Comparison of ENCODE assay signal across 15 mouse cellular contexts in genomic region chr1:128643316-128643776, GRCm38 (mm10). TPM values are rescaled to one million over a fixed set of nuclear protein-coding genes. Genes with fewer than 3 reads are reported as not detected.
A peak's percentile ranks its signal among the peaks of the same experiment; 100 is the strongest.
DNase-seq lines count a peak whose midpoint lies in the region; ATAC-seq and TF ChIP-seq lines count a peak whose summit lies in the region.
"Had no signal": no experiment of that assay in that cellular context is flagged by ENCODE, and none has a peak within 500 bp of the region (broad histone marks: within the 10 kb centered on the region; RNA-seq: fewer than 3 reads in every experiment).

No protein-coding gene starts in this region.

- intact Hi-C loops in heart, postnatal 36 days (cut with DNase I), result no loop called here
- intact Hi-C loops in gastrocnemius, postnatal 36 days (cut with DNase I), result no loop called here

- no peak for TF ChIP-seq CTCF in lung, postnatal 0 days (IDR thresholded peaks at IDR 0.05)

- H3K9ac ChIP-seq in heart, embryonic 13.5 days, result no peak overlapping the region; the same call in 1 of the 2 replicates
- no peak overlapping the region for H3K9ac ChIP-seq in lung, postnatal 0 days (replicated peaks; ENCODE audit: low read depth)
- H3K9ac ChIP-seq: embryonic facial prominence, embryonic 12.5 days; liver, embryonic 14.5 days had no signal

- H3K27me3 ChIP-seq in heart, embryonic 13.5 days (replicated peaks), result no peaks in the 10 kb centered on the region
- H3K27me3 ChIP-seq in lung, postnatal 0 days (replicated peaks; ENCODE audit: insufficient read depth, low read length), result no peaks in the 10 kb centered on the region
- H3K27me3 ChIP-seq: embryonic facial prominence, embryonic 12.5 days had no signal

- H3K4me3 ChIP-seq in heart, embryonic 13.5 days, result no peak overlapping the region
- no peak overlapping the region for H3K4me3 ChIP-seq in lung, postnatal 0 days (ENCODE audit: low read depth, low read length)
- H3K4me3 ChIP-seq: embryonic facial prominence, embryonic 12.5 days; gastrocnemius, adult 2 months; left cerebral cortex, adult 2 months had no signal

- H3K4me2 ChIP-seq in heart, embryonic 13.5 days, result peak overlapping the region; percentile 12; the same call in 1 of the 2 replicates
- no peak overlapping the region for H3K4me2 ChIP-seq in lung, postnatal 0 days (replicated peaks; ENCODE audit: low read depth, low read length)
- H3K4me2 ChIP-seq: embryonic facial prominence, embryonic 12.5 days had no signal

- WGBS in heart, embryonic 13.5 days, result 7% methylated on average over 4 of the region's 4 CpGs
- WGBS in lung, postnatal 0 days, result 7% methylated on average over 4 of the region's 4 CpGs

- no peak for TF ChIP-seq EP300 in lung, postnatal 0 days (IDR thresholded peaks at IDR 0.05)

- DNase-seq in heart, postnatal 36 days, result no peak
- peak; percentile 14 for DNase-seq in lung, postnatal 0 days (ENCODE audit: low spot score)
- no peak for DNase-seq in lung, postnatal 14 days
- peak; percentile 46 for DNase-seq in embryo, embryonic 11.5 days (ENCODE audit: low read depth, low spot score)
- DNase-seq in gastrocnemius, postnatal 36 days, result no peak
- no peak for DNase-seq in adrenal gland, adult 18-20 months (ENCODE audit: low spot score in 2 of 2)
- DNase-seq: adrenal gland, postnatal 14 days; gastrocnemius, adult 2 months; kidney, postnatal 14 days; thymus, postnatal 4 days had no signal

- ATAC-seq in heart, embryonic 13.5 days (ENCODE audit: extremely low read depth, insufficient number of reproducible peaks, low FRiP score, low TSS enrichment), result no peak
- no peak for ATAC-seq in lung, postnatal 0 days
- 0 out of 2 replicates have a peak, but pooled peaks have one; percentile 2 for ATAC-seq in megakaryocyte, adult 5-6 weeks (ENCODE audit: poor library complexity, severe bottlenecking)

- H3K36me3 ChIP-seq in heart, embryonic 13.5 days, result no peaks in the 10 kb centered on the region
- no peaks in the 10 kb centered on the region for H3K36me3 ChIP-seq in lung, postnatal 0 days (ENCODE audit: insufficient read depth, low read length)
- H3K36me3 ChIP-seq: embryonic facial prominence, embryonic 12.5 days had no signal

- no peaks in the 10 kb centered on the region for H3K9me3 ChIP-seq in heart, embryonic 13.5 days
- H3K9me3 ChIP-seq in lung, postnatal 0 days (ENCODE audit: low read length), result no peaks in the 10 kb centered on the region
- H3K9me3 ChIP-seq: embryonic facial prominence, embryonic 12.5 days had no signal

- peaks cover 24% of the 10 kb centered on the region for H3K4me1 ChIP-seq in heart, embryonic 13.5 days
- peaks cover 4% of the 10 kb centered on the region; the same call in 1 of the 2 replicates for H3K4me1 ChIP-seq in lung, postnatal 0 days (ENCODE audit: insufficient read depth, low read depth, low read length)

- H3K27ac ChIP-seq in heart, embryonic 13.5 days (replicated peaks), result no peak overlapping the region
- H3K27ac ChIP-seq in lung, postnatal 0 days (ENCODE audit: low read length), result no peak overlapping the region
- H3K27ac ChIP-seq: embryonic facial prominence, embryonic 12.5 days; gastrocnemius, adult 2 months; left cerebral cortex, adult 2 months; liver, embryonic 14.5 days had no signal

RNA-seq across cellular contexts. Expression of gene Cxcr4, which starts 51.3 kb away (rescaled TPM):
- polyA plus RNA-seq in heart, embryonic 13.5 days (2015; fragmentation: Nextera tagmentation; extraction: Ambion mirVana), result 1.3 and 1.6 TPM in 2 replicates
- total RNA-seq in heart, postnatal 36 days (2021), result 10 to 100 TPM in 1 of 2 experiments, 1 to 10 TPM in 1; 7.0 to 12.2 TPM
- 13.3 and 15.1 TPM in 2 replicates for polyA plus RNA-seq in lung, postnatal 0 days (2015; fragmentation: Nextera tagmentation; extraction: Ambion mirVana)
- 507 and 516 TPM in 2 replicates for total RNA-seq in megakaryocyte, adult 5-6 weeks (2015)
- 307 and 321 TPM in 2 replicates for total RNA-seq in megakaryocyte, adult 5-6 weeks (2017)
- total RNA-seq in gastrocnemius, postnatal 36 days (2021), result 1 to 10 TPM; 3.2 to 3.5 TPM
- 10 to 100 TPM; 13.9 to 28.3 TPM for total RNA-seq in adrenal gland, adult 18-20 months (2021)

Comparison
In these comparisons a context has a peak if more than half of its experiments do, and no peak if none do; other contexts are left out.
1. DNase-seq: peak in lung, postnatal 0 days (single experiment) and embryo, embryonic 11.5 days (single experiment); none in heart, postnatal 36 days (0 of 2), lung, postnatal 14 days (single experiment), gastrocnemius, postnatal 36 days (0 of 2) and adrenal gland, adult 18-20 months (0 of 2).
2. RNA of gene Cxcr4, which starts 51.3 kb away (total RNA-seq): 307 to 516 TPM in megakaryocyte, adult 5-6 weeks; 13.9 to 28.3 TPM in adrenal gland, adult 18-20 months, 7.0 to 12.2 TPM in heart, postnatal 36 days and 3.2 to 3.5 TPM in gastrocnemius, postnatal 36 days; every median in the first group is over 10 times any median in the second.